Mouse (Mus musculus) heart, postnatal 0 days (tissue): Measurements from ENCODE around the gene Ptgr1. TPM values are rescaled to one million over a fixed set of nuclear protein-coding genes. Genes with fewer than 3 reads are reported as not detected.

Experiments used
- ATAC-seq: fragments of 200-750 bp; cut with Nextera tagmentation; 2 replicates; pipeline ENCODE4 v1.8.0; 2017; ENCODE audit warnings: low read depth, moderate number of reproducible peaks, moderate library complexity; ENCODE audit not compliant: insufficient read depth
- DNase-seq: peaks from one replicate; pipeline ENCODE4 v3.0.0-alpha.2; 2016; ENCODE audit warnings: low spot score
- H3K27ac ChIP-seq: fragments of 300-500 bp; sonication (generic); 2 replicates; pipeline ENCODE4 v1.5.1; 2014; ENCODE audit warnings: low read depth, mild to moderate bottlenecking
- H3K27me3 ChIP-seq: fragments of 300-500 bp; sonication (generic); 2 replicates; pipeline ENCODE4 v1.6.1; 2014; ENCODE audit warnings: low read length, mixed read lengths; ENCODE audit not compliant: control insufficient read depth, insufficient read depth
- H3K36me3 ChIP-seq: fragments of 300-500 bp; sonication (generic); replicated peaks from 2 replicates; pipeline ENCODE4 v1.6.1; 2014; ENCODE audit warnings: low read length, mixed read lengths; ENCODE audit not compliant: control insufficient read depth, insufficient read depth
- H3K4me1 ChIP-seq: fragments of 300-500 bp; sonication (generic); 2 replicates; pipeline ENCODE4 v1.6.1; 2014; ENCODE audit warnings: antibody characterized with exemption; ENCODE audit not compliant: control insufficient read depth, insufficient read depth
- H3K4me2 ChIP-seq: fragments of 300-500 bp; sonication (generic); 2 replicates; pipeline ENCODE4 v1.6.1; 2014; ENCODE audit warnings: low read depth, mild to moderate bottlenecking, low read length, moderate library complexity
- H3K4me3 ChIP-seq: fragments of 300-500 bp; sonication (generic); 2 replicates; pipeline ENCODE4 v1.5.1; 2014; ENCODE audit warnings: low read depth, low read length
- H3K9ac ChIP-seq: fragments of 300-500 bp; sonication (generic); replicated peaks from 2 replicates; pipeline ENCODE4 v1.6.1; 2014; ENCODE audit warnings: low read depth, low read length, mixed read lengths
- H3K9me3 ChIP-seq: fragments of 300-500 bp; sonication (generic); replicated peaks from 2 replicates; pipeline ENCODE4 v1.6.1; 2016; ENCODE audit warnings: low read length; ENCODE audit not compliant: control insufficient read depth
- CTCF ChIP-seq: IDR thresholded peaks from 2 replicates; pipeline ENCODE4 v1.5.1; 2016; ENCODE audit warnings: antibody characterized with exemption, control low read depth, low read depth
- EP300 ChIP-seq: IDR thresholded peaks from 2 replicates; pipeline ENCODE4 v1.6.1; 2016; ENCODE audit warnings: antibody characterized with exemption, low read depth
- WGBS: fragments of 180-500 bp; shearing (Covaris S2); extraction: QIAGEN DNeasy Blood & Tissue Kit; methylation state at CpG from one replicate; pipeline ENCODE4 v1.1.7; 2014; 5-methylcytosine and 5-hydroxymethylcytosine counted together
- polyA plus RNA-seq: library from polyadenylated mRNA; unstranded; fragments of >200 nt; fragmentation: Nextera tagmentation; extraction: Ambion mirVana; gene quantifications from 2 replicates; pipeline ENCODE4 v1.2.1, GENCODE M21; 2015
- total RNA-seq: library from RNA; depleted of rRNA; stranded (reverse); fragments of >200 nt; gene quantifications from 2 replicates; pipeline ENCODE4 v1.2.3, GENCODE M21; 2014; ENCODE audit warnings: low replicate concordance

Gene Ptgr1
- total and polyA plus RNA-seq, 2 experiments from 2014 or later = 6.9 to 8.6 TPM

DNA sequence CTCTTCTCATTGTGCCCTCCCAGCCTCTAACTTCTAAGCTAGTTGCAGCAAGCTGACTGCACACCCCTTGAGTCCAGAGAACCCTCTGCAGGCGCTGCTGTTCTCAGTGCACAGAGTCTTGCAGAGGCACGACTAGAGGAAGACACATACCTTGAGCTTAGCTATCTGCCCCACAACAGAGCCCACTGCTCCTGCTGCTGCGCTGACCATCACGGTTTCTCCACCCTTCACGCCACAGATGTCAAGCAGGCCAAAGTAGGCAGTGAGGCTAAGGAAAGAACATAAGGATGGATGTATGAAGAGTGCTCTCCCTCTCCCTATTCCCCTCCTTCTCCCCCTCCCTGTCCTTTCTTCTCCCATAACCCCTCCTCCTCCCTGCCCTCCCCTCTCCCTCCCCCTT is 11.2 kb downstream of the Ptgr1 start:
- 83% methylated on average over 5 of the region's 5 CpGs for WGBS
- Histone ChIP-seq H3K4me3 (no peak overlapping the region), H3K4me1 (no peaks in the 10 kb centered on the region), H3K9ac (no peak overlapping the region), H3K36me3 (0 out of 2 replicates have a peak, but pooled peaks cover 5% of the 10 kb centered on the region), H3K4me2 (no peak overlapping the region), H3K27me3 (no peaks in the 10 kb centered on the region), H3K27ac (no peak overlapping the region), H3K9me3 (no peaks in the 10 kb centered on the region)
- TF ChIP-seq CTCF (no peak), EP300 (no peak)
- no peak for ATAC-seq
- no peak for DNase-seq

DNA sequence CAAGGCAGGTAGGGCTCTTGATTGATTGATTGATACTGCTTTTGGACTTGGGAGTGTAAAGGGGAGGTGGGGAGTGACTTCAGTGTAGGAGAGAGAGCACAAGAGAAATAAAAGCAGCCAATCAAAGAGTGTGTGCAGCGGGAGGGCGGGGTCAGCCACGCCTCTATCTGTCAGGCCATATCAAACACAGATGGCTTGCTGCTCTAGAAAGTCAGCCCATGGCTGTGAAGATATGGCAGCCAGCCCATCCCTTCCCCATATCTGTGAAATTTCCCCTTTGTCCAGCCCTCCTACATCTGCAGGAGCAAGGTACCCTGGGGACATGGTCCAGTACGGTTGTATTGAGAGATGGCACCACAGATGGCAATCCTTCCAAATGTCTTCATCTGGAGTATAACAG is 16.2 kb downstream of the Ptgr1 start:
- H3K9me3 ChIP-seq = no peaks in the 10 kb centered on the region
- no peaks in the 10 kb centered on the region for H3K36me3 ChIP-seq
- no peaks in the 10 kb centered on the region for H3K4me1 ChIP-seq
- H3K27ac ChIP-seq = no peak overlapping the region
- no peak overlapping the region for H3K9ac ChIP-seq
- TF ChIP-seq CTCF (no peak), EP300 (no peak)
- H3K4me3 ChIP-seq = no peak overlapping the region
- DNase-seq (no peak), ATAC-seq (no peak)
- 82% methylated on average over 4 of the region's 4 CpGs for WGBS
- H3K4me2 ChIP-seq = no peak overlapping the region
- no peaks in the 10 kb centered on the region for H3K27me3 ChIP-seq

DNA sequence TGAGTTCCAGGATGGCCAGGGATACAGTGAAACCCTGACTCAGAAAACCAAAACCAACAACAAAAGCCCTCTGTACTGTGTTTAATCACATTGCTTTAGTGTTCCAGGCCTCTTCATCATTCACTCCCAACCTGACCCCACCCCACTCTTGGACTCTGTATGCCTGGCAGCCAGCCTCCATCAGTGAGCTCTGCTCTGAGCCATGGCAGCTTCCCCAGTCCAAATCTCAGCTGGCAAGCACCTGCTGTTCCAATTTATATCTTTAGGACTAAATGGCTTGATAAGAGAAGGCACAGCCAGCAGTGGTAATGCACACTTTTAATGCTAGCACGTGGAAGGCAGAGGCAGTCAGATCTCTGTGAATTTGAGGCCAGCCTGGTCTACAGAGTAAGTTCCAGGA is 21.8 kb downstream of the Ptgr1 start:
- no peak overlapping the region for H3K9ac ChIP-seq
- H3K27ac ChIP-seq = no peak overlapping the region
- H3K4me1 ChIP-seq = no peaks in the 10 kb centered on the region
- no peak overlapping the region for H3K4me3 ChIP-seq
- WGBS = 74% methylated on average over 1 of the region's 1 CpGs
- H3K36me3 ChIP-seq = no peaks in the 10 kb centered on the region
- ATAC-seq (no peak), DNase-seq (no peak)
- no peak for TF ChIP-seq CTCF
- no peak for TF ChIP-seq EP300
- no peak overlapping the region for H3K4me2 ChIP-seq
- no peaks in the 10 kb centered on the region for H3K27me3 ChIP-seq
- H3K9me3 ChIP-seq = no peaks in the 10 kb centered on the region

DNA sequence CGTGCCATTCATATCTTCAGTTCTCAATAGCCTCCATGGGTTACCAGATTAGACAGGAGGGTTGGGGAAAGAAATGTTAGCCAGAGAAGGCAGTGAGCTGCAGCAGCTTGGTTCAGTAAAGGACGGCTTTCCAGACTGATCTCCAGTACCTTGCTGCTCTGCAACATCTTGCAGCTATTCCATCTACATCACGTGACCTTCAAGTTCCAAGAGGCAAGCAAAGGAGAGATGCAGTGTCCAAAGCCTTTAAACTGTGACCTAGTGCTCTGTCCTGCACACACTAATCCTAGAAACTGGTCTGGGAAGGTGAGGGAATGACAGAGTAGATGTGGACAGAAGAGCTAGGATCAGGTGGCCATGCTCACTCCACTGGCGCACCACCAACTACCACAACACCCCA is 23.6 kb downstream of the Ptgr1 start:
- DNase-seq (no peak), ATAC-seq (no peak)
- WGBS = 79% methylated on average over 4 of the region's 4 CpGs
- Histone ChIP-seq H3K4me2 (no peak overlapping the region), H3K9me3 (no peaks in the 10 kb centered on the region), H3K27ac (no peak overlapping the region), H3K4me1 (no peaks in the 10 kb centered on the region), H3K4me3 (no peak overlapping the region), H3K9ac (no peak overlapping the region), H3K27me3 (no peaks in the 10 kb centered on the region), H3K36me3 (no peaks in the 10 kb centered on the region)
- TF ChIP-seq CTCF (no peak), EP300 (no peak)

DNA sequence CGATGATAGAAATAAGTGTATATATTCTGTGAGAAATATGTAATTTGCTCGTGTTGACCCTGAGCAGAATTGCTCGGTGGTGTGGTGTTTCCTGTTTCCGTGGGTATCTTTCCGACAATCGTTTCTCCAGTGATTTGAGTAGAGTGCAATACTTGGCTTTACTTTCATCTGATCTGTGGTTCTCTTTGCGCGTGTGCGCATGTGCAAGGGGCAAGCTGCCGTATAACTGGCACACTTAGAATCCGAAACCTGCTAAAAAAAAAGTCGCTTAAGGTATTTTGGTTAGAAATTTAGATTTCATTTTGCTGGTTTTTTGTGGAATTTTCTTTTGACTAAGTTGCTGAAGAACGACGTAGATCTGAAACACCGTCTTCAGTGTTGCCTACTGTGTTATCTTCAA is 25.2 kb downstream of the Ptgr1 start:
- H3K27ac ChIP-seq = no peak overlapping the region
- 85% methylated on average over 15 of the region's 15 CpGs for WGBS
- ATAC-seq (no peak), DNase-seq (no peak)
- no peaks in the 10 kb centered on the region for H3K9me3 ChIP-seq
- H3K36me3 ChIP-seq = no peaks in the 10 kb centered on the region
- H3K4me1 ChIP-seq = no peaks in the 10 kb centered on the region
- H3K4me2 ChIP-seq = no peak overlapping the region
- no peak overlapping the region for H3K9ac ChIP-seq
- TF ChIP-seq CTCF (no peak), EP300 (no peak)
- H3K4me3 ChIP-seq = no peak overlapping the region
- no peaks in the 10 kb centered on the region for H3K27me3 ChIP-seq

DNA sequence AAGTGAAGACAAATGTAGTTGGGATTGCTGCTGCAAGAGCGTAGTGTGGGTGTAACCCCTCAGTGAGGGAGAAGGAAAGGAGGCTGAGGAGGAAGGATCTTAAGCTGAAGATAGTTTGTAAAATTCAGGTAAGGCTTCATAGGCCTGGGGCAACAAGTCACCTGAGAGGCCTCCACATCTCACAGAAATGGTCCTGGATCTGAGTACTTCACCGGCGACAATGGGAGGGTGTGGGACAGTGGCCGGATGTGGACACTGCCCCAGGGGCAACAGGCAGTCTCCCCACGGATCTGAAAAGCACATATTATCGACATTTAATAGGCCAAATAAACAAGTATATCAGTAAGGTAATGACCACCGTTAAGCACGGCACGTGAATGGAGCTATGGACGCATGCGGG is 34.3 kb downstream of the Ptgr1 start:
- H3K9me3 ChIP-seq = no peaks in the 10 kb centered on the region
- WGBS = 87% methylated on average over 11 of the region's 11 CpGs
- no peak overlapping the region for H3K4me2 ChIP-seq
- H3K4me1 ChIP-seq = no peaks in the 10 kb centered on the region
- H3K4me3 ChIP-seq = no peak overlapping the region
- TF ChIP-seq EP300 = no peak
- TF ChIP-seq CTCF = no peak
- DNase-seq (no peak), ATAC-seq (no peak)
- no peaks in the 10 kb centered on the region for H3K36me3 ChIP-seq
- no peak overlapping the region for H3K9ac ChIP-seq
- no peak overlapping the region for H3K27ac ChIP-seq
- H3K27me3 ChIP-seq = no peaks in the 10 kb centered on the region
